Mouse (Mus musculus) granulocyte monocyte progenitor cell, adult 5-6 weeks (primary cell): ENCODE measurements around the gene Hdac9. TPM values are rescaled to one million over a fixed set of nuclear protein-coding genes. Genes with fewer than 3 reads are reported as not detected.

Experiments
- total RNA-seq, 2 experiments: library from RNA; stranded (forward) in 1 of 2; stranded (reverse) in 1 of 2; fragments of 200-712, 200-1000 nt in 1 of 2; fragments of >200 nt in 1 of 2; fragmentation: Nextera tagmentation in 1 of 2; gene quantifications; 2 replicates each; pipeline ENCODE4 v1.2.3; 2014 to 2017

Gene Hdac9
- total RNA-seq, 2 experiments from 2014 or later: 5.7 to 7.2 TPM

Other genes starting within 250 kb of the Hdac9 start
- gene Prps1l1, start 67.7 kb upstream of the Hdac9 start, total RNA-seq (2014; fragmentation: Nextera tagmentation): not detected in 2 replicates
- gene Prps1l1, start 67.7 kb upstream of the Hdac9 start, total RNA-seq (2017): 0.05 and 0.95 TPM in 2 replicates
- gene Snx13, start 130.1 kb upstream of the Hdac9 start, total RNA-seq (2014; fragmentation: Nextera tagmentation): 14.4 and 15.6 TPM in 2 replicates
- 26.5 and 30.5 TPM in 2 replicates for gene Snx13, start 130.1 kb upstream of the Hdac9 start, total RNA-seq (2017)